Mouse (Mus musculus) cerebral cortex, adult 2 months (tissue): ENCODE measurements around the gene 4930558C23Rik.

Experiments
- WGBS: fragments of 180-500 bp; shearing (Covaris S2); methylation state at CpG from one replicate; pipeline ENCODE4 v1.1.7; 2018; 5-methylcytosine and 5-hydroxymethylcytosine counted together

4930558C23Rik gene

GRCm38 (mm10) chr3:95402741-95403140 is at the start of gene 4930558C23Rik:
TSS of gene 4930558C23Rik (minus strand) at chr3:95402841.
- WGBS: 94% methylated on average over 3 of the region's 3 CpGs

DNA sequence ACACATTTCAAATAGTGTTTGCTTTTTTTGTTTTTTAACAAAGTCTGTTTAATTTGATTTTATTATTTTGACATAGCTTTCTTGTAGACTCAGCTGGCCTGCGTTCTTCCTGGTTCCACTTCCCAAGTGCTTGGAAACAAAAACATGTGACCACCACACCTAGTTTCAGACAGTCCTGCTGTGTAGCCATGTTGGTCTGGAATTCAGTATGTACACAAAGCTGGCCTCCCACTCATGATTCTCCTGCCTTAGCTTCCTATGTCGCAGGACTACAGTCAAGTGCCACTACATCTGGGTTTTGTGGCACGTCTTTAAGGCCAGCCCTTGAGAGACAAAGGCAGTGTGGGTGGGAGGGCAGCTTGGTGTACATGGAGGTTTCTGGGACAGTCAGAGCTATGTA is 48.3 kb upstream of the 4930558C23Rik start:
- 68% methylated on average over 3 of the region's 3 CpGs for WGBS

- WGBS: 26% methylated on average over 1 of the region's 1 CpGs
Measured at GRCm38 (mm10) chr3:95450408-95450807, 47.8 kb upstream of the 4930558C23Rik start.

DNA sequence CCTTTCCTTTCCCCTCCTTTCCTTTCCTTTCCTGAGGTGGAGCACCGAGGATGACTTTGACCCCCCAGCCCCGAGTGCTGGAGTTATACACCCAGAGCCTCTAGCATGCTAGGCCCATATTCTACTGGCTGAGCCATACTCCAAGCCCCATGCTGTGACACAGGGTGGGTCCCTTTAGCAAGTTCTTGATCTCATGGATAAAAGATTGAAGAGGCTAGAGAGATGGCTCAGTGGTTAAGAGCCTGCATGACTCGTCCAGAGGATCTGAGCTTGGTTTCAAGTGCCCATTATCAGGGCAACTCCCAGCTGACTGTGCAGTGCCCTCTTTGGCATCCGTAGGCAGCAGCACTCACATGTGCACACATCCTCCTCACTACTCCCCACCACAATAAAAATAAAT is 42.7 kb upstream of the 4930558C23Rik start:
- WGBS: 58% methylated on average over 4 of the region's 4 CpGs

DNA sequence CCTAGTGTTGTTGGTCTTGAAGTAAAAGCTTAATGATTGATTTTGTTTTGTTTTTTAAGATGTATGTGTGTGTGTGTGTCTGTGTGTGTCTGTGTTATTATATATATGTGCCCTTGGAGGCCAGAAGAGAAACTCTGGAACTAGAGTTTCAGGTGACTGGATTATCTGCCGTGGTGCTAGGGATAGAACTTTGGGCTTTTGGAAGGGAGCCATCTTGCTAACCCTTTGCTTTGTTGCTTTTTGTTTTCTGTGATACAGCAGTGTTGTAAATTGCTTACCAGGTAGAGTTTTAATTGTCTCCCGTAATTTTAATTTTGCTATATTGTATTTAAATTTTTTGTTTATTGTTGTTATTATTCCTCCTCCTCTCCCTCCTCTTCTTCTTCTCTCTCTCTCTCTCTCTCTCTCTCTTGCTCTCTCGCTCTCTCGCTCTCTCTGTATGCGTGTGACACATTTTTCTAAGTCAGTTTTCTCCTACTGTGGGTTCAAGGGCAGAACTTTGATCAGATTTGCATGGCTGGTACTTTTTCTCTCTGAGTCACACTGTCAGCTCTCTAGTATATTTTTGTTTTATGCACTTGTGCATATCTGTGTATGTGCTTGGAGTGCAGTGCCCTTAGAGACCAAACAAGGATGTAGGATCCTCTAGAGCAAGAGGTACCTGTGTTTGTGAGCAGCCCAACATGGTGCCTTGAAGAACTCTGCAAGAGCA is 39.9 kb upstream of the 4930558C23Rik start:
- 73% methylated on average over 5 of the region's 5 CpGs for WGBS

DNA sequence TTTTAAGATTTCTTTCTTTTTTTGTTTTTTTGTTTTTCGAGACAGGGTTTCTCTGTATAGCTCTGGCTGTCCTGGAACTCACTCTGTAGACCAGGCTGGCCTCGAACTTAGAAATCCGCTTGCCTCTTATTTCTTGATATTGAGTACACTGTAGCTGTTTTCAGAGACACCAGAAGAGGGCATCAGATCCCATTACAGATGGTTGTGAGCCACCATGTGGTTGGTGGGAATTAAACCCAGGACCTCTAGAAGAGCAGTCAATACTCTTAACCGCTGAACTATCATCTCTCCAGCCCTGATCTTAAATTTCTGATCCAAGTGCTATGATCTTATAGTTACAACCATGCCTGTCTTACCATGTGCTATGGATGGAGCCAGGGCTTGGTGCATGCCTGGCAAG is 36.0 kb upstream of the 4930558C23Rik start:
- WGBS: 97% methylated on average over 4 of the region's 4 CpGs

- WGBS: 38% methylated on average over 1 of the region's 1 CpGs
Measured at GRCm38 (mm10) chr3:95435561-95435960, 32.9 kb upstream of the 4930558C23Rik start.

DNA sequence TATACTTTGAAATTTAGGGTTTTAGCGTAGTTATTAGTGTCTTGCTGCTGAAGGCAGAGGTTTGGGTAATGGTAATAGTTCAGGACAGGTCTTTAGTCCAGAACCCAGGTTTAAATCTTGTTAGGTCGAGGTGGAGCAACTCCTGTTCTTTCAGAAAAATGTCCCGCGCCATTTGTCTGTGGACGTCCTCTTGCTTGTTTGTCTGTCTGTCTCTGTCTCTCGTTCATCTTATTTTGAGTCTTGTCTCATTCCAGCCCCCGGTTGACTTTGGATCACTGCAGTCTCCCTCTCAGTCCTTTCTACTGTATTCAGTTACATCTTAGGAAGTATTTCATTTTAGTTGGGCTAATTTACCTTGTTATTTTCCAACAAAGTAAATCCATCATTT is 32.3 kb upstream of the 4930558C23Rik start:
- 2% methylated on average over 7 of the region's 7 CpGs for WGBS

DNA sequence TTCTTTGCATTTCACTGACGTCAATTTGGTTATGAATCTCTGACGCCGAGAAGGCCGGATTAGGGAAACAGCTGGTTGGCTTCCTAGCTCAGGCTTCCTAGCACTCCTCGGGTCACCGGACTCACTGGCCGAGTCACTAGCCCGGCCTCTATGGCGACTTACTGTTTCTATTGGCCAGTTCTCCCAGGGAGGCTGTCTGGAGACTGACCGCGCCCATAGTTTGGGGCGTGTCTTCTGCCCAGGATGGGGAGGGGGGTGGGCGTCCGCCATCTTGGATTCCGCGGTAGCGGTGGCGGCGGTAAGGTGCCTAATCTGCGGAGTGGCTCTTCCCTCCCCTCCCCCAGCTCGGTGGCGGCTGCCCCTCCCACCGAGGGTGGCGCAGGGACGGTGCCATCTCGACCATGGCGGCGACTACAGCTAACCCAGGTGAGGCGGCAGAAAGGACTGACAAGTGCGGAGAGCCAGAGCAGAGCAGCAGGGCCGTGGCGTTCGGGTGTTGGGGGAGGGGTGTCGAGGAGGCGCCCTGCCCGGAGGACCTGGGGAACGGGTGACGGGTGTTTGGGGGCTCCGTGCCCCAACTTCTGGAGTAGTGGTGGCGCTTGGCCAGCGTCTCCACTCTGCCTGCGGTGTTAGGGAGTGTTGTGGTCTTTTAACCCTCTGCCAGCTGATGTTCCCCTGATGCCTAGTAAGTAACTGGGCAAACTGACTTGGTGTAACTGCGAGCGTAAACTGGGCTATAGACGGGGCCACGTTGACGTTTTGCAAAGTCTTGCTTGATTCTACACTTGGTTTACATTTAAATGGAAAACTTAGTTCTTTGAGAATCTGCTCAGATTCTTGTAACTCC is 31.7 kb upstream of the 4930558C23Rik start, which contains the start of gene Arnt:
Arnt (plus strand) TSS at position 253 of the 847 bp plus-strand sequence.
- WGBS: under 1% methylated on average over 47 of the region's 47 CpGs

DNA sequence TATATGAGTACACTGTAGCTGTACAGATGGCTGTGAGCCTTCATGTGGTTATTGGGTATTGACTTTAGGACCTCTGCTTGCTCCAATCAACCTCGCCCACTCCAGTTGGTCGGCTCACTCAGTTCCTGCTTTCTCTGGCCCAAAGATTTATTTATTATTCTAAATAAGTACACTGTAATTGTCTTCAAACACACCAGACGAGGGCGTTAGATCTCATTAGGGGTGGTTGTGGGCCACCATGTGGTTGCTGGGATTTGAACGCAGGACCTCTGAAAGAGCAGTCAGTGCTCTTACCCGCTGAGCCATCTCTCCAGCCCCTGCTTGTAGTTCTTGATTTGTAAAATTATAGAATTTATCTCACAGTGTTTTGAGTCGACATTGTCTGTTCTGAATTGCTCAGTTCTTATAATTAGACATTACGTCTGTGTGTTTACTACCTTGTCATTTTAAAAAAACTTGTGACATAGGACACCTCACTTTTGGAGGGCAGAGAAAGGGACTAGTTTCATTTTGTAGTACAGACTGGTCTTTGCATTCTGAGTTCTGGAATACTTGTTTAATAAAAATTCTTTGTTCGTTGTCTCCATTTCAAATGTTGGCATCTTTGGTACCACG is 30.8 kb upstream of the 4930558C23Rik start:
- 48% methylated on average over 10 of the region's 10 CpGs for WGBS

- WGBS: 87% methylated on average over 5 of the region's 11 CpGs
Measured at GRCm38 (mm10) chr3:95428423-95428822, 25.8 kb upstream of the 4930558C23Rik start.

DNA sequence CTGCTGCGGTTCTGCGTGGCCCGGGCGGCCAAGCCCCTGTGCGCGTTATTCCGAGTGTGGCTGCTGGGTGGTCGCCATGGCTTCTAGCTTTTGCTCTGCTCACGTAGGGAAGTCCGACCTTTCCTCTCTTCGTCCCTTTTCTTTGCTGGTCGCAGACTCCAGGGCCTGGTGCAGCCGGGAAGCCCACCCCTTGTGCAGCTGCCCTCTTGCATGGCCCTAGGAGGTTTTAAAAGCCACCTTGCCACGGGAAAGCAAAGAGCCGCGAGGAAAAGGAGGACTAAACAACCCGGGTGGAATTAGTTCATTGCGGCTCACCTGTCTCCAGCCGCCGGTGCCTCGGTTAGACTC is 25.2 kb upstream of the 4930558C23Rik start:
- WGBS: 28% methylated on average over 16 of the region's 21 CpGs

DNA sequence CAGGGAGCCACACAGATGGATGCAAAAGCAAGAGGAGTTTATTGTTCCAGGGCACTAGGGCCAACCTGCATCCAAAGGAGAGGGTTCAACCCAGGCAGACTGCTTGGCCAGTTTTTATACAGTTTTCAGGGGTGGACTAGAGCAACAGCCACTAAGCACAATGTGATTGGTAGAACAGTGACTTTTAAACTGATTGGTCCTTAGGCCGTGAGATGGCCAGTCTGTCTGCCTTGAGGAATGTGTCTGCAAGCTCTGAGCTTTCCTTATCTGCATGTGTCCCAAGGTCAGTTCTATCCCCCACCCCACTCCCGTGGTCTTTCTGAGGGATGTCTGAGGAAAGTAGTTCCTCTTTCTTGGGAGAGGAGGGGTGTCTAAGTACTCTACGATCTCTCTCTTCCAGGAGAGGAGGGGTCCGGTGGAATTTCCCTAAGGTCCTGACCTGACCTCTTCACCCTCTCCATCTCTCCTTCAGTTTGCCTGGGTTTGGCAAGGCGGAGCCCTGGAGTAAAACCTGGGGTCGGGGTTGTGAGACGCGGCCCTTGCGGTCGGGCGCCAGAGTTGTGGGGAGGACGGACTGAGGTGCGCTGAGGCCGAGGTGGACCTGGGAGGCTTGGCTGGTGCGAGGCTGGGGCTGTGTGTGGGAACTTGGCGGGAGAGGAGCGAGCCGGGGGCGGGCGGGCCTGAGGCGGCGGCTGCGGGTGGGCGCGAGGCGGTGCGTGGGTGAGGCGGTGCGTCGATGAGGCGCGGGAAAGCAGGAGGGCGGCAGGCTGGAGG is 24.7 kb upstream of the 4930558C23Rik start:
- WGBS: 42% methylated on average over 11 of the region's 33 CpGs

GRCm38 (mm10) chr3:95426476-95426875 is 23.8 kb upstream of the 4930558C23Rik start:
- WGBS: 88% methylated on average over 5 of the region's 5 CpGs

GRCm38 (mm10) chr3:95417866-95418265 is 15.2 kb upstream of the 4930558C23Rik start:
- WGBS: 95% methylated on average over 6 of the region's 6 CpGs

DNA sequence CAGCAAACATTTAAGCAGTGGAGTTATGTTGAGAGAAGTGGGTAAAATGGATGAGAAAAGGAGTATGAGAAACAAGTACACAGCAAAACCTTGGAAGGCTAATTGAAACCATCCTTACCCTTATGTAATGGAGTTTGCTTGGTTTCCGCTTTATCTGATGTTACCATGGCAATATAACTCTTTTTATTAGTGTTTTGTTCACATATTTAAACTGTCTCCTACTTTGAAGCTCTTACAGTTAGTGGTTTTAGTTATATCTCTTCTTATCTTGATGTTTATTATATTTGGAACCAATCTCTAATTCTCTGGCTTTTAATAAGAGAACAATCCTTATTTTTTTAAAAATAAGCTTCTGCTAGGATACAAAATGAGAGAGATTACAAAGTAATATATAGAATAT is 9.6 kb upstream of the 4930558C23Rik start:
- 85% methylated on average over 1 of the region's 1 CpGs for WGBS

DNA sequence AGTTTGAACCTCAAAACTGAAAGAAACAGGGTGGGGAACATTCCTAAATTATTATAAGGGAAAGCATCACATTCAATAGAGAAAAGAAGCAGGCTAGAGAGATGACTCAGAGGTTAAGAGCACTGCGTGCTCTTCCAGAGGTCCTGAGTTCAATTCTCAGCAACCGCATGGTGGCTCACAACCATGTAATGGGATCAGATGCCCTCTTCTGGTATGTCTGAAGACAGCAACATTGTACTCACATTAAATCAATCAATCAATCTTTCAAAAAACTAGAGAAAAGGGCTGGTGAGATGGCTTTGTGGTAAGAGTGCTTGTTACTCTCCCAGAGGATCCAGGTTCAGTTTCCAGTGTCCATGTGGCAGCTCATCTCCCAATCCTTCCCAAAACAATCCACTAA is 6.2 kb upstream of the 4930558C23Rik start:
- 89% methylated on average over 2 of the region's 2 CpGs for WGBS

GRCm38 (mm10) chr3:95407728-95408127 is 5.1 kb upstream of the 4930558C23Rik start:
- WGBS: 82% methylated on average over 1 of the region's 1 CpGs

DNA sequence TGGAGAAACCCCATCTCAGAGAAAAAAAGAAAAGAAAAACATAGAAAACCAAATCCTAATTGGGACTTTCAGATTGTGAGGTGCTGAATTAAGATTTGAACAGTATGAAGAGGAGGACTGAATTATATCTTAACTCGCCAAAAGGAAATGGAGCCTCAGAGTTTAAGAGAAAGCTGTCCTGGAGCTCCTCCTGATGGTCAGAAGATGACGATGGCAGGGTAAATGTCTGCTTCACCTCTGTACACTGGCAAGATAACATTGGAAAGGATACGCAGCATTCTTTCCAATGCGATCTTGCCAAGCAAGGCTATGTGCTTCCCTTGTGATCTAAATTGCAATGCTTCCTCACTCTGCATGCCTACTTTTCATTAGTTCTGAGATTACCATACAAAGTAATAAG is 8.3 kb downstream of the 4930558C23Rik start:
- 70% methylated on average over 4 of the region's 4 CpGs for WGBS

- 85% methylated on average over 5 of the region's 5 CpGs for WGBS
Measured at GRCm38 (mm10) chr3:95385401-95386075, 17.1 kb downstream of the 4930558C23Rik start.

GRCm38 (mm10) chr3:95373208-95373607 is 29.4 kb downstream of the 4930558C23Rik start:
- WGBS: 91% methylated on average over 10 of the region's 10 CpGs
